Mouse (Mus musculus) frontal cortex, adult 2 months (tissue): ENCODE measurements around the gene Bcl11b. TPM values are rescaled to one million over a fixed set of nuclear protein-coding genes. Genes with fewer than 3 reads are reported as not detected.

ENCODE experiments used
- DNase-seq, 2 experiments: peaks; one replicate each; pipeline ENCODE4 v3.0.0; 2022; ENCODE audit warnings: low spot score in 1 of 2; ENCODE audit errors: extremely low spot score in 1 of 2
- polyA plus RNA-seq: library from polyadenylated mRNA; depleted of rRNA; stranded (reverse); fragments of >200 nt; gene quantifications from 2 replicates; pipeline ENCODE4 v1.2.3, GENCODE M21; 2012

Gene Bcl11b
- polyA plus RNA-seq, 1 experiment = 43.9 TPM

GRCm38 (mm10) chr12:107975479-107975896, 27.9 kb downstream of the Bcl11b start:
- DNase-seq = no peak

GRCm38 (mm10) chr12:107974504-107974903, 28.9 kb downstream of the Bcl11b start:
- no peak for DNase-seq

- no peak for DNase-seq
These were observed 29.8 kb downstream of the Bcl11b start for GRCm38 (mm10) chr12:107973556-107974140.

GRCm38 (mm10) chr12:107971081-107971780, 32.2 kb downstream of the Bcl11b start:
- no peak for DNase-seq

GRCm38 (mm10) chr12:107970637-107971036, 32.8 kb downstream of the Bcl11b start:
- no peak for DNase-seq

- peak; percentile 70 to 82 for DNase-seq
These were observed 33.5 kb downstream of the Bcl11b start for GRCm38 (mm10) chr12:107969841-107970371.

GRCm38 (mm10) chr12:107969126-107969525, 34.3 kb downstream of the Bcl11b start:
- DNase-seq = no peak

- DNase-seq = no peak
These were observed 35.1 kb downstream of the Bcl11b start for GRCm38 (mm10) chr12:107968331-107968730.

- DNase-seq = no peak
These were observed 36.4 kb downstream of the Bcl11b start for GRCm38 (mm10) chr12:107967026-107967425.

- DNase-seq = no peak
These were observed 38.3 kb downstream of the Bcl11b start for GRCm38 (mm10) chr12:107965103-107965502.

GRCm38 (mm10) chr12:107964396-107965085, 38.9 kb downstream of the Bcl11b start:
- no peak for DNase-seq

GRCm38 (mm10) chr12:107962852-107963251, 40.5 kb downstream of the Bcl11b start:
- no peak for DNase-seq

GRCm38 (mm10) chr12:107961843-107962242, 41.6 kb downstream of the Bcl11b start:
- no peak for DNase-seq

GRCm38 (mm10) chr12:107960789-107961491, 42.5 kb downstream of the Bcl11b start:
- no peak for DNase-seq

- no peak for DNase-seq
These were observed 43.0 kb downstream of the Bcl11b start for GRCm38 (mm10) chr12:107960365-107960764.

GRCm38 (mm10) chr12:107959872-107960271, 43.5 kb downstream of the Bcl11b start:
- no peak for DNase-seq

- DNase-seq = no peak
These were observed 50.2 kb downstream of the Bcl11b start for GRCm38 (mm10) chr12:107953044-107953684.

GRCm38 (mm10) chr12:107952318-107952724, 51.1 kb downstream of the Bcl11b start:
- peak; percentile 44 to 68 for DNase-seq

GRCm38 (mm10) chr12:107950667-107951179, 52.7 kb downstream of the Bcl11b start:
- no peak for DNase-seq

- no peak for DNase-seq
These were observed 54.0 kb downstream of the Bcl11b start for GRCm38 (mm10) chr12:107949416-107949815.
